Mouse (Mus musculus) midbrain, embryonic 14.5 days (tissue): ENCODE measurements around the gene Lama4. TPM values are rescaled to one million over a fixed set of nuclear protein-coding genes. Genes with fewer than 3 reads are reported as not detected.

Experiments used
- ATAC-seq: fragments of 200-750 bp; cut with Nextera tagmentation; 2 replicates; pipeline ENCODE4 v1.8.0; 2017; ENCODE audit warnings: moderate number of reproducible peaks, moderate library complexity; ENCODE audit not compliant: low FRiP score, low TSS enrichment
- DNase-seq: peaks from one replicate; pipeline ENCODE4 v3.0.0-alpha.2; 2015
- H3K27ac ChIP-seq: fragments of 300-500 bp; sonication (generic); replicated peaks from 2 replicates; pipeline ENCODE4 v1.5.1; 2014; ENCODE audit warnings: mild to moderate bottlenecking, low read depth, low read length, moderate library complexity
- H3K27me3 ChIP-seq: fragments of 300-500 bp; sonication (generic); 2 replicates; pipeline ENCODE4 v1.6.1; 2014; ENCODE audit warnings: low read length, control low read depth, mixed read lengths; ENCODE audit not compliant: control insufficient read depth, insufficient read depth
- H3K36me3 ChIP-seq: fragments of 300-500 bp; sonication (generic); 2 replicates; pipeline ENCODE4 v1.6.1; 2014; ENCODE audit warnings: low read length, control low read depth; ENCODE audit not compliant: control insufficient read depth, insufficient read depth
- H3K4me1 ChIP-seq: fragments of 300-500 bp; sonication (generic); 2 replicates; pipeline ENCODE4 v1.6.1; 2014; ENCODE audit warnings: mild to moderate bottlenecking, antibody characterized with exemption, low read length, control low read depth; ENCODE audit not compliant: control insufficient read depth, insufficient read depth
- H3K4me2 ChIP-seq: fragments of 300-500 bp; sonication (generic); 2 replicates; pipeline ENCODE4 v1.6.1; 2014; ENCODE audit warnings: mild to moderate bottlenecking, low read length, moderate library complexity
- H3K4me3 ChIP-seq: fragments of 300-500 bp; sonication (generic); replicated peaks from 2 replicates; pipeline ENCODE4 v1.5.1; 2014; ENCODE audit warnings: low read depth, low read length
- H3K9ac ChIP-seq: fragments of 300-500 bp; sonication (generic); replicated peaks from 2 replicates; pipeline ENCODE4 v1.6.1; 2014; ENCODE audit warnings: mild to moderate bottlenecking, low read length, moderate library complexity
- H3K9me3 ChIP-seq: fragments of 300-500 bp; sonication (generic); 2 replicates; pipeline ENCODE4 v1.6.1; 2016; ENCODE audit warnings: low read length, control low read depth, mixed read lengths; ENCODE audit not compliant: control insufficient read depth
- WGBS: fragments of 180-500 bp; shearing (Covaris S2); extraction: QIAGEN DNeasy Blood & Tissue Kit; methylation state at CpG from one replicate; pipeline ENCODE4 v1.1.7; 2014; 5-methylcytosine and 5-hydroxymethylcytosine counted together
- polyA plus RNA-seq: library from polyadenylated mRNA; unstranded; fragments of >200 nt; fragmentation: Nextera tagmentation; extraction: Ambion mirVana; gene quantifications from 2 replicates; pipeline ENCODE4 v1.2.1, GENCODE M21; 2014

The Lama4 gene
- polyA plus RNA-seq, 1 experiment from 2014 or later = 18.9 TPM

- no peak for DNase-seq
- no peak for ATAC-seq
- no peaks in the 10 kb centered on the region for H3K9me3 ChIP-seq
- no peaks in the 10 kb centered on the region for H3K36me3 ChIP-seq
- H3K4me1 ChIP-seq = no peaks in the 10 kb centered on the region
- WGBS = 82% methylated on average over 8 of the region's 8 CpGs
- H3K4me2 ChIP-seq = no peak overlapping the region
- H3K27me3 ChIP-seq = no peaks in the 10 kb centered on the region
- H3K9ac ChIP-seq = no peak overlapping the region
- no peak overlapping the region for H3K4me3 ChIP-seq
- no peak overlapping the region for H3K27ac ChIP-seq
These were observed 84.4 kb downstream of the Lama4 start for GRCm38 (mm10) chr10:39049581-39050294.

GRCm38 (mm10) chr10:39056050-39056449, 90.7 kb downstream of the Lama4 start:
- no peaks in the 10 kb centered on the region for H3K4me1 ChIP-seq
- no peak overlapping the region for H3K4me3 ChIP-seq
- no peaks in the 10 kb centered on the region for H3K27me3 ChIP-seq
- H3K27ac ChIP-seq = no peak overlapping the region
- no peak for ATAC-seq
- DNase-seq = no peak
- H3K9ac ChIP-seq = no peak overlapping the region
- 91% methylated on average over 5 of the region's 5 CpGs for WGBS
- H3K36me3 ChIP-seq = no peaks in the 10 kb centered on the region
- no peaks in the 10 kb centered on the region for H3K9me3 ChIP-seq
- H3K4me2 ChIP-seq = no peak overlapping the region

GRCm38 (mm10) chr10:39064732-39065131, 99.4 kb downstream of the Lama4 start:
- Histone ChIP-seq H3K27me3 (no peaks in the 10 kb centered on the region), H3K36me3 (no peaks in the 10 kb centered on the region), H3K9me3 (no peaks in the 10 kb centered on the region), H3K4me2 (no peak overlapping the region), H3K4me1 (no peaks in the 10 kb centered on the region), H3K9ac (no peak overlapping the region), H3K27ac (no peak overlapping the region), H3K4me3 (no peak overlapping the region)
- ATAC-seq = no peak
- peak; percentile 14 for DNase-seq
- WGBS = 90% methylated on average over 5 of the region's 5 CpGs

GRCm38 (mm10) chr10:39065449-39065848, 100.1 kb downstream of the Lama4 start:
- Histone ChIP-seq H3K9me3 (no peaks in the 10 kb centered on the region), H3K4me3 (no peak overlapping the region), H3K36me3 (no peaks in the 10 kb centered on the region), H3K4me1 (no peaks in the 10 kb centered on the region), H3K27me3 (no peaks in the 10 kb centered on the region), H3K4me2 (no peak overlapping the region), H3K9ac (no peak overlapping the region), H3K27ac (no peak overlapping the region)
- ATAC-seq = no peak
- 75% methylated on average over 3 of the region's 3 CpGs for whole genome bisulfite sequencing
- no peak for DNase-seq

GRCm38 (mm10) chr10:39066061-39066460, 100.7 kb downstream of the Lama4 start:
- H3K4me1 ChIP-seq = no peaks in the 10 kb centered on the region
- WGBS = 90% methylated on average over 4 of the region's 4 CpGs
- no peak for ATAC-seq

GRCm38 (mm10) chr10:39066962-39067361, 101.6 kb downstream of the Lama4 start:
- ATAC-seq (no peak), DNase-seq (peak; percentile 73)
- H3K4me3 ChIP-seq = no peak overlapping the region
- no peaks in the 10 kb centered on the region for H3K4me1 ChIP-seq
- H3K27ac ChIP-seq = no peak overlapping the region
- no peaks in the 10 kb centered on the region for H3K27me3 ChIP-seq
- no peak overlapping the region for H3K4me2 ChIP-seq
- no peaks in the 10 kb centered on the region for H3K36me3 ChIP-seq
- no peak overlapping the region for H3K9ac ChIP-seq
- no peaks in the 10 kb centered on the region for H3K9me3 ChIP-seq

More at GRCm38 (mm10) chr10:39066061-39066460, 100.7 kb downstream of the Lama4 start:
- Histone ChIP-seq H3K36me3 (no peaks in the 10 kb centered on the region), H3K27me3 (no peaks in the 10 kb centered on the region), H3K4me3 (no peak overlapping the region), H3K9me3 (no peaks in the 10 kb centered on the region), H3K27ac (no peak overlapping the region), H3K9ac (no peak overlapping the region), H3K4me2 (no peak overlapping the region)
- no peak for DNase-seq

GRCm38 (mm10) chr10:39072048-39072447, 106.7 kb downstream of the Lama4 start:
- Histone ChIP-seq H3K9ac (no peak overlapping the region), H3K9me3 (no peaks in the 10 kb centered on the region), H3K4me3 (no peak overlapping the region), H3K27ac (no peak overlapping the region), H3K27me3 (no peaks in the 10 kb centered on the region), H3K4me2 (no peak overlapping the region), H3K36me3 (no peaks in the 10 kb centered on the region), H3K4me1 (no peaks in the 10 kb centered on the region)
- ATAC-seq (no peak), DNase-seq (no peak)
- 87% methylated on average over 4 of the region's 4 CpGs for WGBS

- Histone ChIP-seq H3K9me3 (no peaks in the 10 kb centered on the region), H3K36me3 (no peaks in the 10 kb centered on the region), H3K9ac (no peak overlapping the region), H3K27ac (no peak overlapping the region), H3K27me3 (no peaks in the 10 kb centered on the region), H3K4me1 (no peaks in the 10 kb centered on the region), H3K4me2 (no peak overlapping the region), H3K4me3 (no peak overlapping the region)
- DNase-seq (peak; percentile 39), ATAC-seq (no peak)
- WGBS = 90% methylated on average over 9 of the region's 9 CpGs
These were observed 131.7 kb downstream of the Lama4 start for GRCm38 (mm10) chr10:39096981-39097380.

GRCm38 (mm10) chr10:39098746-39099145, 133.4 kb downstream of the Lama4 start:
- Histone ChIP-seq H3K36me3 (no peaks in the 10 kb centered on the region), H3K27me3 (no peaks in the 10 kb centered on the region), H3K27ac (no peak overlapping the region), H3K9me3 (no peaks in the 10 kb centered on the region), H3K9ac (no peak overlapping the region), H3K4me2 (no peak overlapping the region), H3K4me1 (no peaks in the 10 kb centered on the region), H3K4me3 (no peak overlapping the region)
- DNase-seq (no peak), ATAC-seq (no peak)
- 94% methylated on average over 10 of the region's 10 CpGs for WGBS
